Mouse (Mus musculus) intestine, embryonic 15.5 days (tissue): ENCODE data around the gene Lrfn2. TPM values are rescaled to one million over a fixed set of nuclear protein-coding genes. Genes with fewer than 3 reads are reported as not detected.

Experiments used
- ATAC-seq: fragments of 200-750 bp; cut with Nextera tagmentation; 2 replicates; pipeline ENCODE4 v1.8.0; 2017; ENCODE audit warnings: moderate TSS enrichment, moderate library complexity
- H3K27ac ChIP-seq: fragments of 300-500 bp; sonication (generic); 2 replicates; pipeline ENCODE4 v1.5.1; 2015; ENCODE audit warnings: mild to moderate bottlenecking, inconsistent platforms
- H3K27me3 ChIP-seq: fragments of 300-500 bp; sonication (generic); replicated peaks from 2 replicates; pipeline ENCODE4 v1.6.1; 2015; ENCODE audit warnings: inconsistent platforms
- H3K36me3 ChIP-seq: fragments of 300-500 bp; sonication (generic); 2 replicates; pipeline ENCODE4 v1.6.1; 2015; ENCODE audit warnings: inconsistent platforms
- H3K4me1 ChIP-seq: fragments of 300-500 bp; sonication (generic); replicated peaks from 2 replicates; pipeline ENCODE4 v1.6.1; 2015; ENCODE audit warnings: inconsistent platforms
- H3K4me2 ChIP-seq: fragments of 300-500 bp; sonication (generic); replicated peaks from 2 replicates; pipeline ENCODE4 v1.6.1; 2015; ENCODE audit warnings: mild to moderate bottlenecking, inconsistent platforms
- H3K4me3 ChIP-seq: fragments of 300-500 bp; sonication (generic); replicated peaks from 2 replicates; pipeline ENCODE4 v1.5.1; 2015; ENCODE audit warnings: inconsistent platforms
- H3K9ac ChIP-seq: fragments of 300-500 bp; sonication (generic); 2 replicates; pipeline ENCODE4 v1.6.1; 2015; ENCODE audit warnings: inconsistent platforms
- H3K9me3 ChIP-seq: fragments of 300-500 bp; sonication (generic); 2 replicates; pipeline ENCODE4 v1.6.1; 2016; ENCODE audit warnings: inconsistent platforms
- WGBS: fragments of 180-500 bp; shearing (Covaris S2); methylation state at CpG from one replicate; pipeline ENCODE4 v1.1.7; 2015; 5-methylcytosine and 5-hydroxymethylcytosine counted together
- polyA plus RNA-seq: library from polyadenylated mRNA; unstranded; fragments of >200 nt; fragmentation: Nextera tagmentation; extraction: Ambion mirVana; gene quantifications from 2 replicates; pipeline ENCODE4 v1.2.1, GENCODE M21; 2015

Gene Lrfn2
- polyA plus RNA-seq, 1 experiment from 2014 or later: 0.99 TPM

DNA sequence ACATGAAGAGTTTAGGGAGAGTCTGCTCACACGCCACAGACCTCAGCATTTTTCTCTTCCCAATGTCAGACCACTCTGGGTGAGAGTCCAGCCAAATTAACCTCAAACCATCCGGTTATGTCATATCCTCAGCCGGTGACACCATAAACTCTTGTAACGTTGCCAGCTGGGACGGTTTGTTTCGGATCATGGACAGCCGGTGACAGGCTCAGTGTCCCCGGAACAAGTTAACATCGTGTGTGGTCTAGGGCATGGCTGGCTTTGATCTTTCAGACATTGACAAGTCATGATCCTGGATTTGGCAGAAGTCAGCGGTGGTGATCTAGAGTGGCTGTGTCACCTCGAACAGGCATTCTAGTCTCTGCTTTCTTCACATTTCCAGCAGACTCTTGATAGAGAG lies 119.1 kb downstream of the Lrfn2 start:
- no peaks in the 10 kb centered on the region for H3K4me1 ChIP-seq
- no peak overlapping the region for H3K9ac ChIP-seq
- WGBS: 78% methylated on average over 11 of the region's 11 CpGs
- no peaks in the 10 kb centered on the region for H3K36me3 ChIP-seq
- ATAC-seq: no peak
- no peak overlapping the region for H3K27ac ChIP-seq
- H3K4me3 ChIP-seq: no peak overlapping the region
- H3K4me2 ChIP-seq: no peak overlapping the region
- H3K9me3 ChIP-seq: no peaks in the 10 kb centered on the region
- no peaks in the 10 kb centered on the region for H3K27me3 ChIP-seq

DNA sequence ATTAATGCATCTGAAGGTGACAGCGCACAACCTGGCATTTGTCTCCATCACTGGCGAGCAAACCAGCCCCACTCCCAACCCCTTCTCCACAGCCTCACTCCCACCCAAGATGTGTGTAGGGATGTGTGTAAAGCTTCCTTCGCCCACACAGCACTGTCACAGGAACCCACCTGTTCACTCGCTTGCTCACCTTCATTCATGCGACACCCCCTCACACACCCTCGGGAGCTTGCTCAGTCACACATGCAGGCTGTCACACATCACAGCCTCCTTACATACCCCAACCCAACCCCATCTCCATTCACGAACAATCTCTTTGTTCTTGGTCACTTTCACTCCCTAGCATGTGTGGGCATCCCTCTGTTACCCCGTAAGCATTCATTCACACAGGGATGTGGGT lies 129.0 kb downstream of the Lrfn2 start:
- Histone ChIP-seq H3K27ac (no peak overlapping the region), H3K4me1 (no peaks in the 10 kb centered on the region), H3K36me3 (no peaks in the 10 kb centered on the region), H3K4me2 (no peak overlapping the region), H3K9ac (no peak overlapping the region), H3K4me3 (no peak overlapping the region), H3K27me3 (no peaks in the 10 kb centered on the region), H3K9me3 (no peaks in the 10 kb centered on the region)
- 91% methylated on average over 8 of the region's 8 CpGs for WGBS
- ATAC-seq: no peak

DNA sequence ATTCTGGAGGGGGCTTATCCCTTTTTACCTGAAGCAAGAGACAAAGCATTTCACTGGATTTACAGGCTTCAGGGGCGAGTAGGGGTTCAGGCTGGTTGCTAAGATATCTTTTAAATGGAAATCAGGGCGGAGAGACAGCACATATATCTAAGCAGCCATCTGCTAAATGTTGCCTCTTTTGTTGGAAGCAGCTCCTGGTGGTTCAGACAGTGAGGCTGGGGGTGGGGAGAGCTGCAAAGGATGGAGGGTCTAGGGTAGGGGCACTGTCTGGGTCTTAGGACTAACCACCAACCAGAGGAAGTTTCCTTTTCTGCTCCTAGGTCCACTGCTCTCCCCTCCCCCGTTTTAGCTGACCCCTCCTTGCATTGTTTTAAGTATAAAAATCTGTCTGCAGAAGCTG lies 131.6 kb downstream of the Lrfn2 start:
- H3K27me3 ChIP-seq: no peaks in the 10 kb centered on the region
- no peak overlapping the region for H3K27ac ChIP-seq
- 44% methylated on average over 3 of the region's 3 CpGs for WGBS
- H3K9ac ChIP-seq: no peak overlapping the region
- ATAC-seq: no peak
- no peaks in the 10 kb centered on the region for H3K36me3 ChIP-seq
- no peaks in the 10 kb centered on the region for H3K9me3 ChIP-seq
- H3K4me3 ChIP-seq: no peak overlapping the region
- no peaks in the 10 kb centered on the region for H3K4me1 ChIP-seq
- H3K4me2 ChIP-seq: no peak overlapping the region

GRCm38 (mm10) chr17:49064526-49064925 lies 132.3 kb downstream of the Lrfn2 start:
- Histone ChIP-seq H3K4me3 (no peak overlapping the region), H3K36me3 (no peaks in the 10 kb centered on the region), H3K4me2 (no peak overlapping the region), H3K9ac (no peak overlapping the region), H3K9me3 (no peaks in the 10 kb centered on the region), H3K4me1 (no peaks in the 10 kb centered on the region), H3K27ac (no peak overlapping the region), H3K27me3 (no peaks in the 10 kb centered on the region)
- ATAC-seq: no peak
- 67% methylated on average over 8 of the region's 8 CpGs for WGBS

DNA sequence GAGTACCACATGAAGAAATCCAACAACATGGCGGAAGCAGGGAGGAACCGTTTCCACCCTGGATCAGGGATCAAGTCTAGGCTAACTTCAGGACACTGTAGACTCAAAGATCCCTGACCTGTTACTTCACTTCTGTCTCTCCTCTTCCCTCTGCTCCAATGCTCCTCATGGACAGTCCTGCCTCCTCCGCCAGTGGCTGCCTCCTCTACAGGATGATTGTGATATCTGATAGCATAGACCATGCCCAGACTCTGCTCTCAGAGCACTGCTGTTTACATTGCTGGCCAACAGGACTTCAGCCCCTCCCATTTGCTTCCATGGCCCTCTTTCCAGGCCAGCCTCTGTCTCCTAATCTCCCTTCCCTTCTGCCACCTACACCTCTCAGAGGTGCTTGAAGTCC lies 132.9 kb downstream of the Lrfn2 start:
- Histone ChIP-seq H3K4me1 (no peaks in the 10 kb centered on the region), H3K4me3 (no peak overlapping the region), H3K36me3 (no peaks in the 10 kb centered on the region), H3K27me3 (no peaks in the 10 kb centered on the region), H3K27ac (no peak overlapping the region), H3K4me2 (no peak overlapping the region), H3K9me3 (no peaks in the 10 kb centered on the region), H3K9ac (no peak overlapping the region)
- no peak for ATAC-seq
- WGBS: 74% methylated on average over 3 of the region's 3 CpGs

- no peak overlapping the region for H3K4me2 ChIP-seq
- no peak overlapping the region for H3K27ac ChIP-seq
- no peak overlapping the region for H3K4me3 ChIP-seq
- no peak overlapping the region for H3K9ac ChIP-seq
- H3K4me1 ChIP-seq: no peaks in the 10 kb centered on the region
- 60% methylated on average over 6 of the region's 6 CpGs for WGBS
- H3K9me3 ChIP-seq: no peaks in the 10 kb centered on the region
- H3K27me3 ChIP-seq: no peaks in the 10 kb centered on the region
- ATAC-seq: no peak
- no peaks in the 10 kb centered on the region for H3K36me3 ChIP-seq
Measured at GRCm38 (mm10) chr17:49066748-49067147, 134.6 kb downstream of the Lrfn2 start.

- Histone ChIP-seq H3K4me1 (no peaks in the 10 kb centered on the region), H3K9me3 (no peaks in the 10 kb centered on the region), H3K9ac (no peak overlapping the region), H3K27ac (no peak overlapping the region), H3K27me3 (no peaks in the 10 kb centered on the region), H3K4me3 (no peak overlapping the region), H3K36me3 (no peaks in the 10 kb centered on the region), H3K4me2 (no peak overlapping the region)
- 46% methylated on average over 2 of the region's 2 CpGs for WGBS
- ATAC-seq: no peak
Measured at GRCm38 (mm10) chr17:49078168-49078567, 146.0 kb downstream of the Lrfn2 start.

DNA sequence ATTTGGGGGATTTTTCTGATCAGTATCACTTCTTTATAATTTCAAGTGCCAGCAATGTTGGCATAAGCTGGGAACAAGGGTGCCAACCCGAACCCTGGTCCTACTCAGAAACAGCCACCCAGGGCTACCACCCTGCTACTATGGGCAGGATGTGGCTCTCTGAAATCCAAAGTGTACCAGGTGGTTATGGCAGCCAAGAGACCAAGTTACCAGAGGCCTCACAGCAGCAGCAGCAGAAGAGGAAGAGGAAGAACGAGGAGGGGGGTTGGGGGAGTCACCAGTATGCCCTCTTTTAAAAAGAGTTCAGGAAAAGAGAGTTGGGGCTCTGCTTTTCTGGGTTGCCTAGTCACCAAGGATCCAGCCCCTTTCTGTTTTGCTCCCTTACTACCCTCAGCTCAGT lies 147.5 kb downstream of the Lrfn2 start:
- no peak for ATAC-seq
- no peaks in the 10 kb centered on the region for H3K27me3 ChIP-seq
- no peak overlapping the region for H3K9ac ChIP-seq
- 72% methylated on average over 2 of the region's 2 CpGs for WGBS
- no peak overlapping the region for H3K27ac ChIP-seq
- H3K4me3 ChIP-seq: no peak overlapping the region
- H3K4me2 ChIP-seq: no peak overlapping the region
- no peaks in the 10 kb centered on the region for H3K4me1 ChIP-seq
- H3K9me3 ChIP-seq: no peaks in the 10 kb centered on the region
- no peaks in the 10 kb centered on the region for H3K36me3 ChIP-seq

- Histone ChIP-seq H3K4me3 (no peak overlapping the region), H3K9me3 (no peaks in the 10 kb centered on the region), H3K36me3 (no peaks in the 10 kb centered on the region), H3K9ac (no peak overlapping the region), H3K27ac (no peak overlapping the region), H3K27me3 (no peaks in the 10 kb centered on the region), H3K4me2 (no peak overlapping the region), H3K4me1 (no peaks in the 10 kb centered on the region)
- no peak for ATAC-seq
- 70% methylated on average over 9 of the region's 9 CpGs for WGBS
Measured at GRCm38 (mm10) chr17:49083594-49084380, 151.6 kb downstream of the Lrfn2 start.

GRCm38 (mm10) chr17:49085111-49085510 lies 152.9 kb downstream of the Lrfn2 start:
- Histone ChIP-seq H3K4me3 (no peak overlapping the region), H3K9me3 (no peaks in the 10 kb centered on the region), H3K4me1 (no peaks in the 10 kb centered on the region), H3K36me3 (no peaks in the 10 kb centered on the region), H3K4me2 (no peak overlapping the region), H3K9ac (no peak overlapping the region), H3K27me3 (no peaks in the 10 kb centered on the region), H3K27ac (no peak overlapping the region)
- WGBS: 90% methylated on average over 4 of the region's 4 CpGs
- ATAC-seq: no peak

DNA sequence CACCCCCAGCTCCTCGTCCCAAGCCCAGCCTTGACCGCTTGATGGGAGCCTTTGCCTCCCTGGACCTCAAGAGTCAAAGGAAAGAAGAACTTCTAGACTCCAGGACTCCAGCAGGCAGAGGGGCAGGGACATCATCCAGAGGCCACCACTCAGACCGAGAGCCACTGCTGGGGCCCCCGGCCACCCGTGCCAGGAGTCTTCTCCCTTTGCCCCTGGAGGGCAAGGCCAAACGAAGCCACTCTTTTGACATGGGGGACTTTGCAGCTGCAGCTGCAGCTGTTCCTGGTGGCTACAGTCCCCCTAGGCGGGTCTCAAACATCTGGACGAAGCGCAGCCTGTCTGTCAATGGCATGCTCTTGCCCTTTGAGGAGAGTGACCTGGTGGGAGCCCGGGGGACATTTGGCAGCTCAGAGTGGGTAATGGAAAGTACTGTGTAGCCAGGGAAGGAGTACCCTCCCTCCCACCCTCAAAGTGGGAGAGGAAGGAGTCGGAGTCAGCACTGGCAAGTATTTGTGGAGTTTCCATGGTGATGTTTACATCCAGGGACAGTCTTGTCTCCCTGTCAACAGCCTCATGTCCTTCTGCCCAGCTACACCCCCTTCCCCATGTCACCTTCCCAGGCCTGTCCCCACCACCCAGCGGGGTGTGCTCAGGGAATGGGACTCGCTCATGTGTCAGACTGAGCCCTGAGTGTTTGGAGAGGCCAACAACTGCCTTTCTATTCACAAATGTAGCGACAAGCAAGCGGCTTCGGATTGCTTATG lies 164.8 kb downstream of the Lrfn2 start:
- H3K4me3 ChIP-seq: no peak overlapping the region
- 72% methylated on average over 16 of the region's 16 CpGs for WGBS
- no peak for ATAC-seq

GRCm38 (mm10) chr17:49111399-49111798 lies 179.2 kb downstream of the Lrfn2 start:
- WGBS: 86% methylated on average over 3 of the region's 3 CpGs
- H3K4me2 ChIP-seq: no peak overlapping the region
- no peak overlapping the region for H3K27ac ChIP-seq
- H3K27me3 ChIP-seq: no peaks in the 10 kb centered on the region
- no peaks in the 10 kb centered on the region for H3K36me3 ChIP-seq
- H3K9ac ChIP-seq: no peak overlapping the region
- no peaks in the 10 kb centered on the region for H3K9me3 ChIP-seq
- no peak for ATAC-seq
- H3K4me1 ChIP-seq: no peaks in the 10 kb centered on the region
- H3K4me3 ChIP-seq: no peak overlapping the region

More for the DNA sequence above, 164.8 kb downstream of the Lrfn2 start:
- H3K27ac ChIP-seq: no peak overlapping the region
- no peaks in the 10 kb centered on the region for H3K9me3 ChIP-seq
- H3K9ac ChIP-seq: no peak overlapping the region
- no peak overlapping the region for H3K4me2 ChIP-seq
- H3K4me1 ChIP-seq: no peaks in the 10 kb centered on the region
- H3K27me3 ChIP-seq: no peaks in the 10 kb centered on the region
- H3K36me3 ChIP-seq: no peaks in the 10 kb centered on the region

GRCm38 (mm10) chr17:49111911-49112310 lies 179.7 kb downstream of the Lrfn2 start:
- Histone ChIP-seq H3K27ac (no peak overlapping the region), H3K27me3 (no peaks in the 10 kb centered on the region), H3K9ac (no peak overlapping the region), H3K4me3 (no peak overlapping the region), H3K36me3 (no peaks in the 10 kb centered on the region), H3K4me1 (no peaks in the 10 kb centered on the region), H3K9me3 (no peaks in the 10 kb centered on the region), H3K4me2 (no peak overlapping the region)
- 77% methylated on average over 2 of the region's 2 CpGs for WGBS
- ATAC-seq: no peak
